Mouse (Mus musculus) neural tube, postnatal 0 days (tissue): Measurements from ENCODE around the gene AU018091. TPM values are rescaled to one million over a fixed set of nuclear protein-coding genes. Genes with fewer than 3 reads are reported as not detected.

Source experiments
- microRNA counts: library from miRNA; unstranded; fragments of <30 nt; microRNA quantifications from one replicate; lab custom pipeline; 2015
- microRNA-seq: library from miRNA; unstranded; fragments of <30 nt; microRNA quantifications from one replicate; pipeline ENCODE4, GENCODE M21; 2016
- polyA plus RNA-seq: library from polyadenylated mRNA; unstranded; fragments of >200 nt; fragmentation: Nextera tagmentation; extraction: Ambion mirVana; gene quantifications from 2 replicates; pipeline ENCODE4 v1.2.1, GENCODE M21; 2015

The AU018091 gene
- not detected in 2 replicates for polyA plus RNA-seq

GRCm38 (mm10) chr7:3168925-3169324, at the start of gene AU018091:
TSS of gene AU018091 (minus strand) at chr7:3169203.

MicroRNA genes within 50 kb of the gene (microRNA counts, 519-probe panel; counts per million panel counts)
- microRNA mmu-miR-290-3p (lab: Ali Mortazavi, UCI) (40.5 counts per million), microRNA mmu-miR-290-5p (lab: Ali Mortazavi, UCI) (40.5 counts per million), microRNA mmu-miR-291a-3p (lab: Ali Mortazavi, UCI) (40.5 counts per million), microRNA mmu-miR-291a-5p (lab: Ali Mortazavi, UCI) (40.5 counts per million), microRNA mmu-miR-292-5p (lab: Ali Mortazavi, UCI) (40.5 counts per million)

Small RNAs within 50 kb of the gene (microRNA-seq; reads per million reads assigned to microRNA genes)
- not detected for gene Mir290a
- not detected for gene Mir290b
- gene Mir291a = not detected
- not detected for gene Mir292
- gene Mir292b = not detected

Other genes with a start within 250 kb of the AU018091 start
- not detected in 2 replicates for gene Nlrp12, start 80.5 kb upstream of the AU018091 start, polyA plus RNA-seq
- 41.2 and 41.5 TPM in 2 replicates for gene Myadm, start 119.9 kb upstream of the AU018091 start, polyA plus RNA-seq
- gene Prkcg, start 120.0 kb upstream of the AU018091 start, polyA plus RNA-seq = 3.5 and 5.6 TPM in 2 replicates
- 5.0 and 5.4 TPM in 2 replicates for gene Cacng7, start 163.8 kb upstream of the AU018091 start, polyA plus RNA-seq
- 13.2 and 17.7 TPM in 2 replicates for gene Cacng8, start 221.5 kb upstream of the AU018091 start, polyA plus RNA-seq